Mouse (Mus musculus) kidney, postnatal 0 days (tissue): ENCODE results near the gene Stpg1. TPM values are rescaled to one million over a fixed set of nuclear protein-coding genes. Genes with fewer than 3 reads are reported as not detected.

Experiments
- ATAC-seq: fragments of 200-750 bp; cut with Nextera tagmentation; replicated peaks from 2 replicates; pipeline ENCODE4 v1.8.0; 2017; ENCODE audit warnings: low read depth, moderate number of reproducible peaks, moderate TSS enrichment, moderate library complexity; ENCODE audit not compliant: low FRiP score
- DNase-seq: peaks from one replicate; pipeline ENCODE4 v3.0.0-alpha.2; 2016; ENCODE audit warnings: low spot score
- H3K27ac ChIP-seq: fragments of 300-500 bp; sonication (generic); 2 replicates; pipeline ENCODE4 v1.5.1; 2014; ENCODE audit warnings: mild to moderate bottlenecking
- H3K27me3 ChIP-seq: fragments of 300-500 bp; sonication (generic); 2 replicates; pipeline ENCODE4 v1.6.1; 2014; ENCODE audit warnings: low read length, mixed read lengths; ENCODE audit not compliant: insufficient read depth
- H3K36me3 ChIP-seq: fragments of 300-500 bp; sonication (generic); 2 replicates; pipeline ENCODE4 v1.6.1; 2014; ENCODE audit warnings: low read length, mixed read lengths; ENCODE audit not compliant: insufficient read depth
- H3K4me1 ChIP-seq: fragments of 300-500 bp; sonication (generic); replicated peaks from 2 replicates; pipeline ENCODE4 v1.6.1; 2014; ENCODE audit warnings: antibody characterized with exemption, low read length, mixed read lengths; ENCODE audit not compliant: insufficient read depth
- H3K4me2 ChIP-seq: fragments of 300-500 bp; sonication (generic); 2 replicates; pipeline ENCODE4 v1.6.1; 2014; ENCODE audit warnings: mild to moderate bottlenecking, low read length, moderate library complexity, mixed read lengths
- H3K4me3 ChIP-seq: fragments of 300-500 bp; sonication (generic); replicated peaks from 2 replicates; pipeline ENCODE4 v1.5.1; 2014; ENCODE audit warnings: low read depth, low read length
- H3K9ac ChIP-seq: fragments of 300-500 bp; sonication (generic); 2 replicates; pipeline ENCODE4 v1.6.1; 2014; ENCODE audit warnings: low read depth, low read length
- H3K9me3 ChIP-seq: fragments of 300-500 bp; sonication (generic); replicated peaks from 2 replicates; pipeline ENCODE4 v1.6.1; 2016; ENCODE audit warnings: low read length, inconsistent platforms, mixed read lengths
- CTCF ChIP-seq: IDR thresholded peaks from 2 replicates; pipeline ENCODE4 v1.5.1; 2016; ENCODE audit warnings: antibody characterized with exemption, low read depth, mild to moderate bottlenecking, moderate library complexity
- WGBS: fragments of 180-500 bp; shearing (Covaris S2); extraction: QIAGEN DNeasy Blood & Tissue Kit; methylation state at CpG from one replicate; pipeline ENCODE4 v1.1.7; 2014; 5-methylcytosine and 5-hydroxymethylcytosine counted together
- polyA plus RNA-seq: library from polyadenylated mRNA; unstranded; fragments of >200 nt; fragmentation: Nextera tagmentation; extraction: Ambion mirVana; gene quantifications from 2 replicates; pipeline ENCODE4 v1.2.1, GENCODE M21; 2015

The Stpg1 gene
- polyA plus RNA-seq, 1 experiment from 2014 or later, result 0.42 TPM

DNA sequence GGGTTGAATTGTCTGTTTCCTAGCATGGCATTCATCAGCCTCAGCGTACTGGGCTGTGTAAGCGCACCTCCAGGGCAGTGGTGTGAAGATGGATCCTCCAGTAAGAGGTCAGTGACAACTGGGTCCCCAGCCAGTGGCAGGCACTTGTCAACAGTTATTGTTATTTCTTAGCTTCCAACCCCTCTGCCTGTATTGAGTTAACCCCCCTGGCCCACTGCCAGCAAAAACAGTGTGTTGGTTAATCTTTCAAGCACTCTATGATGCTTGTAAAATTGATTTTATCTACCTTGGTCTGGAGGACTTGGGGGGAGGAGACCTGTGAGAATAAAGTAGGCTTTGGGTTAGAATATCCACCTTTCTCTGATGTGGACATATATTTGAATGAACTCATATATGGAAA, 49.7 kb downstream of the Stpg1 start:
- Histone ChIP-seq H3K27me3 (no peaks in the 10 kb centered on the region), H3K4me3 (no peak overlapping the region), H3K4me2 (no peak overlapping the region), H3K27ac (no peak overlapping the region), H3K4me1 (peaks cover 27% of the 10 kb centered on the region), H3K9me3 (no peaks in the 10 kb centered on the region), H3K9ac (no peak overlapping the region), H3K36me3 (no peaks in the 10 kb centered on the region)
- ATAC-seq (no peak; the same call in 1 of the 2 replicates), DNase-seq (no peak)
- TF ChIP-seq CTCF, result no peak
- 56% methylated on average over 2 of the region's 2 CpGs for WGBS

GRCm38 (mm10) chr4:135545080-135545511, 50.5 kb downstream of the Stpg1 start:
- no peaks in the 10 kb centered on the region for H3K9me3 ChIP-seq
- peak; percentile 32 for DNase-seq
- no peak for ATAC-seq
- peaks cover 31% of the 10 kb centered on the region for H3K4me1 ChIP-seq
- peak overlapping the region; percentile 25 for H3K4me3 ChIP-seq
- no peak for TF ChIP-seq CTCF
- 0 out of 2 replicates have a peak overlapping the region, but pooled peaks have one; percentile 10 for H3K9ac ChIP-seq
- H3K27me3 ChIP-seq, result no peaks in the 10 kb centered on the region
- WGBS, result 6% methylated on average over 8 of the region's 8 CpGs
- no peaks in the 10 kb centered on the region for H3K36me3 ChIP-seq
- no peak overlapping the region for H3K27ac ChIP-seq
- H3K4me2 ChIP-seq, result peak overlapping the region; percentile 49

- H3K4me2 ChIP-seq, result no peak overlapping the region
- ATAC-seq (no peak), DNase-seq (no peak)
- peak; percentile 4; the same call in 1 of the 2 replicates for TF ChIP-seq CTCF
- H3K27ac ChIP-seq, result no peak overlapping the region
- H3K27me3 ChIP-seq, result no peaks in the 10 kb centered on the region
- no peaks in the 10 kb centered on the region for H3K9me3 ChIP-seq
- H3K4me1 ChIP-seq, result peaks cover 31% of the 10 kb centered on the region
- H3K4me3 ChIP-seq, result no peak overlapping the region
- WGBS, result 85% methylated on average over 7 of the region's 7 CpGs
- H3K36me3 ChIP-seq, result no peaks in the 10 kb centered on the region
- H3K9ac ChIP-seq, result no peak overlapping the region
These were observed 51.4 kb downstream of the Stpg1 start for GRCm38 (mm10) chr4:135546008-135546407.

DNA sequence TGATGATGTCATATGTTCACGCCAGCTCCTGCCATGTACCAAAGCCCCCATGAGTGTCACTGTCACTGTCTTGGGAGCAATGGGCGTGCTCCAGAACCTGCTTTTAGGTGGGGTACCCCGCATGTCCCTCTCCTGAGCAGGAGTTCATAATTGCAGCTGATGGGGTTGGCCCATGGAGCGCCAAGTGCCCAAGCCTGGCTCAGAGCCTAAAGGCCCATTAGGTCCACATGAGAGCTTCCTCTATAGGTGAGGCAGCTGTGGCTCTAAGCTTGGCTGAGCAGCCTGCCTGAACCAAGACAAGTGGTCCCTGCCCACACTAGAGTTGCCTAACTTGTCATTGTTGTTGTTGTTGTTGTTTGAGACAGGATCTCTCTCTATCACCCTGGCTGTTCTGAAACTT, 52.2 kb downstream of the Stpg1 start:
- ATAC-seq (no peak), DNase-seq (no peak)
- H3K4me3 ChIP-seq, result no peak overlapping the region
- H3K27ac ChIP-seq, result no peak overlapping the region
- 83% methylated on average over 4 of the region's 4 CpGs for WGBS
- H3K4me2 ChIP-seq, result no peak overlapping the region
- no peaks in the 10 kb centered on the region for H3K9me3 ChIP-seq
- no peaks in the 10 kb centered on the region for H3K27me3 ChIP-seq
- no peak for TF ChIP-seq CTCF
- no peak overlapping the region for H3K9ac ChIP-seq
- H3K36me3 ChIP-seq, result no peaks in the 10 kb centered on the region
- peaks cover 31% of the 10 kb centered on the region for H3K4me1 ChIP-seq

- DNase-seq (no peak), ATAC-seq (no peak; the same call in 1 of the 2 replicates)
- Histone ChIP-seq H3K4me1 (peaks cover 31% of the 10 kb centered on the region), H3K27ac (0 out of 2 replicates have a peak overlapping the region, but pooled peaks have one; percentile 22), H3K36me3 (no peaks in the 10 kb centered on the region), H3K4me2 (no peak overlapping the region), H3K9ac (no peak overlapping the region), H3K9me3 (no peaks in the 10 kb centered on the region), H3K27me3 (no peaks in the 10 kb centered on the region), H3K4me3 (no peak overlapping the region)
- WGBS, result 35% methylated on average over 14 of the region's 14 CpGs
- no peak for TF ChIP-seq CTCF
These were observed 53.0 kb downstream of the Stpg1 start for GRCm38 (mm10) chr4:135547551-135547950.

- H3K4me2 ChIP-seq, result no peak overlapping the region
- H3K27me3 ChIP-seq, result no peaks in the 10 kb centered on the region
- no peak overlapping the region for H3K4me3 ChIP-seq
- H3K36me3 ChIP-seq, result no peaks in the 10 kb centered on the region
- peak overlapping the region; percentile 22; the same call in 1 of the 2 replicates for H3K27ac ChIP-seq
- no peaks in the 10 kb centered on the region for H3K9me3 ChIP-seq
- no peak for DNase-seq
- no peak overlapping the region for H3K9ac ChIP-seq
- peaks cover 31% of the 10 kb centered on the region for H3K4me1 ChIP-seq
- no peak for ATAC-seq
- no peak for TF ChIP-seq CTCF
- 27% methylated on average over 7 of the region's 7 CpGs for WGBS
These were observed 53.5 kb downstream of the Stpg1 start for GRCm38 (mm10) chr4:135548108-135548507.

- no peaks in the 10 kb centered on the region for H3K36me3 ChIP-seq
- no peak overlapping the region for H3K27ac ChIP-seq
- H3K27me3 ChIP-seq, result no peaks in the 10 kb centered on the region
- H3K4me3 ChIP-seq, result no peak overlapping the region
- WGBS, result 40% methylated on average over 9 of the region's 9 CpGs
- no peak overlapping the region for H3K4me2 ChIP-seq
- no peak for DNase-seq
- TF ChIP-seq CTCF, result no peak
- peaks cover 31% of the 10 kb centered on the region for H3K4me1 ChIP-seq
- no peaks in the 10 kb centered on the region for H3K9me3 ChIP-seq
- H3K9ac ChIP-seq, result no peak overlapping the region
- ATAC-seq, result no peak
These were observed 54.0 kb downstream of the Stpg1 start for GRCm38 (mm10) chr4:135548521-135549077.
